Mouse (Mus musculus) forebrain, postnatal 0 days (tissue): ENCODE measurements around the gene Chd2. TPM values are rescaled to one million over a fixed set of nuclear protein-coding genes. Genes with fewer than 3 reads are reported as not detected.

Source experiments
- ATAC-seq: fragments of 200-750 bp; cut with Nextera tagmentation; 2 replicates; pipeline ENCODE4 v1.8.0; 2017; ENCODE audit warnings: mild to moderate bottlenecking, moderate library complexity
- DNase-seq: peaks from one replicate; pipeline ENCODE4 v3.0.0-alpha.2; 2015
- H3K27ac ChIP-seq: fragments of 300-500 bp; sonication (generic); 2 replicates; pipeline ENCODE4 v1.5.1; 2014; ENCODE audit warnings: low read depth, mild to moderate bottlenecking, antibody characterized with exemption, low read length, moderate library complexity, mixed read lengths
- H3K27me3 ChIP-seq: fragments of 300-500 bp; sonication (generic); 2 replicates; pipeline ENCODE4 v1.6.1; 2014; ENCODE audit warnings: mild to moderate bottlenecking, low read length, mixed read lengths; ENCODE audit not compliant: insufficient read depth
- H3K36me3 ChIP-seq: fragments of 300-500 bp; sonication (generic); 2 replicates; pipeline ENCODE4 v1.6.1; 2014; ENCODE audit warnings: mild to moderate bottlenecking, moderate library complexity; ENCODE audit not compliant: insufficient read depth
- H3K4me1 ChIP-seq: fragments of 300-500 bp; sonication (generic); 2 replicates; pipeline ENCODE4 v1.6.1; 2014; ENCODE audit warnings: antibody characterized with exemption; ENCODE audit not compliant: insufficient read depth
- H3K4me2 ChIP-seq: fragments of 300-500 bp; sonication (generic); 2 replicates; pipeline ENCODE4 v1.6.1; 2014; ENCODE audit warnings: low read depth, mild to moderate bottlenecking, moderate library complexity
- H3K4me3 ChIP-seq: fragments of 300-500 bp; sonication (generic); 2 replicates; pipeline ENCODE4 v1.5.1; 2014; ENCODE audit warnings: low read depth, low read length, mixed read lengths
- H3K9ac ChIP-seq: fragments of 300-500 bp; sonication (generic); 2 replicates; pipeline ENCODE4 v1.6.1; 2014; ENCODE audit warnings: mild to moderate bottlenecking
- H3K9me3 ChIP-seq: fragments of 300-500 bp; sonication (generic); 2 replicates; pipeline ENCODE4 v1.6.1; 2016; ENCODE audit warnings: low read length
- CTCF ChIP-seq: sonication (generic); IDR thresholded peaks from 2 replicates; pipeline ENCODE4 v1.5.1; 2016; ENCODE audit warnings: antibody characterized with exemption, control low read depth, low read depth
- WGBS: fragments of 180-500 bp; shearing (Covaris S2); extraction: QIAGEN DNeasy Blood & Tissue Kit; methylation state at CpG from one replicate; pipeline ENCODE4 v1.1.7; 2014; 5-methylcytosine and 5-hydroxymethylcytosine counted together
- polyA plus RNA-seq: library from polyadenylated mRNA; unstranded; fragments of >200 nt; fragmentation: Nextera tagmentation; extraction: Ambion mirVana; gene quantifications from 2 replicates; pipeline ENCODE4 v1.2.1, GENCODE M21; 2015
- total RNA-seq: library from RNA; depleted of rRNA; stranded (reverse); fragments of >200 nt; gene quantifications from 2 replicates; pipeline ENCODE4 v1.2.3, GENCODE M21; 2014

Gene Chd2
- total and polyA plus RNA-seq, 2 experiments from 2014 or later = 32.0 to 53.9 TPM

- 86% methylated on average over 11 of the region's 11 CpGs for WGBS
- Histone ChIP-seq H3K9ac (no peak overlapping the region), H3K4me2 (no peak overlapping the region), H3K27me3 (no peaks in the 10 kb centered on the region), H3K4me3 (no peak overlapping the region), H3K4me1 (no peaks in the 10 kb centered on the region), H3K9me3 (no peaks in the 10 kb centered on the region), H3K36me3 (peaks cover 21% of the 10 kb centered on the region; the same call in 1 of the 2 replicates), H3K27ac (no peak overlapping the region)
- no peak for ATAC-seq
- no peak for TF ChIP-seq CTCF
- DNase-seq = no peak
Measured at GRCm38 (mm10) chr7:73405550-73405949, 136.1 kb downstream of the Chd2 start.

DNA sequence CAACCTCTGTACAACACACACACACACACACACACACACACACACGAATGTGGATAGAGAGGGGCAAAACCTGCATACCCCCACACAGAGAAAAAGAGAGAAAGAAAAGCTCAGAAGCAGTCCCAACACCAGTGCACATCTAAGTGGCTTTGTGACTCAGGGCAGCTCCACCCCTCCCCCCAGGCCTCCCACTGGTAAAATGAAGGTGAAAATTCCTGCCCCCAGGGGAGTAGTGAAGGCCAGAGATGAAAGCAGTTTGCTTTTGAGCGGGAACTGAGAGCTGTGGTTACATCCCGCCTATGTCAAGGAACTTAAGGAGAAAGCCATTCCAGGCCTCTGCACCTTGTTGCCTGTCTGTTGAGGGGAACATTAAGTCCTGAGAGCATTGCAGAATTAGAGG lies 138.1 kb downstream of the Chd2 start:
- Histone ChIP-seq H3K9me3 (no peaks in the 10 kb centered on the region), H3K27ac (no peak overlapping the region), H3K4me2 (no peak overlapping the region), H3K9ac (no peak overlapping the region), H3K36me3 (peaks cover 12% of the 10 kb centered on the region; the same call in 1 of the 2 replicates), H3K27me3 (no peaks in the 10 kb centered on the region), H3K4me1 (peaks cover 12% of the 10 kb centered on the region), H3K4me3 (no peak overlapping the region)
- DNase-seq = no peak
- TF ChIP-seq CTCF = no peak
- ATAC-seq = no peak
- WGBS = 48% methylated on average over 3 of the region's 3 CpGs

- H3K36me3 ChIP-seq = peaks cover 12% of the 10 kb centered on the region; the same call in 1 of the 2 replicates
- no peak overlapping the region for H3K27ac ChIP-seq
Measured at GRCm38 (mm10) chr7:73402671-73403070, 139.0 kb downstream of the Chd2 start.

DNA sequence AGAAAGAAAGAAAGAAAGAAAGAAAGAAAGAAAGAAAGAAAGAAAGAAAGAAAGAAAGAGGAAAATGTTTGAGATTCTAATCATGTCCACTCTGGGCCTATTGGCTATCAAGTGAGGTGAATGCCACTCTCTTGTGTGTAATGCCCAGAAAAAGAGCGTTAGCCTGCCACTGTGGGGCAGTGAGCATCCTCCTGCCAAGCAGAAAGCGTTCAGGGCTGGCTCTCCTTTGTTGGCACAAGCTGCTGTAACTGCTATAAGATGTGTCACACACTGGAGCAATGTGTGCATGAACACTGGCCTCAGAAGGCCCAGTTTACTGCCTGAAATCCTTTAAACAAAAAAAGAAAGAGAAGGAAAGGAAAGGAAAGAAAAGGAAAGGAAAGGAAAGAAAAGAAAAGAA lies 139.5 kb downstream of the Chd2 start:
- ATAC-seq (no peak), DNase-seq (no peak)

More at GRCm38 (mm10) chr7:73402671-73403070, 139.0 kb downstream of the Chd2 start:
- no peak for DNase-seq
- H3K9ac ChIP-seq = no peak overlapping the region
- H3K4me3 ChIP-seq = no peak overlapping the region
- peaks cover 17% of the 10 kb centered on the region for H3K4me1 ChIP-seq
- TF ChIP-seq CTCF = no peak
- no peak overlapping the region for H3K4me2 ChIP-seq
- H3K27me3 ChIP-seq = no peaks in the 10 kb centered on the region
- no peaks in the 10 kb centered on the region for H3K9me3 ChIP-seq
- no peak for ATAC-seq
- 74% methylated on average over 1 of the region's 1 CpGs for WGBS

GRCm38 (mm10) chr7:73400051-73400916 lies 141.3 kb downstream of the Chd2 start:
- Histone ChIP-seq H3K27me3 (no peaks in the 10 kb centered on the region), H3K4me1 (peaks cover 17% of the 10 kb centered on the region), H3K9ac (peak overlapping the region; percentile 31), H3K4me3 (peak overlapping the region; percentile 27), H3K36me3 (peaks cover 3% of the 10 kb centered on the region; the same call in 1 of the 2 replicates), H3K9me3 (no peaks in the 10 kb centered on the region), H3K27ac (0 out of 2 replicates have a peak overlapping the region, but pooled peaks have one; percentile 2), H3K4me2 (peak overlapping the region; percentile 56)
- WGBS = 8% methylated on average over 20 of the region's 20 CpGs
- TF ChIP-seq CTCF = no peak
- ATAC-seq (peak; percentile 51), DNase-seq (no peak)

More for the DNA sequence above, 139.5 kb downstream of the Chd2 start:
- Histone ChIP-seq H3K4me3 (no peak overlapping the region), H3K27me3 (no peaks in the 10 kb centered on the region), H3K27ac (no peak overlapping the region), H3K36me3 (peaks cover 12% of the 10 kb centered on the region; the same call in 1 of the 2 replicates), H3K9ac (no peak overlapping the region), H3K4me2 (no peak overlapping the region), H3K4me1 (peaks cover 17% of the 10 kb centered on the region), H3K9me3 (no peaks in the 10 kb centered on the region)
- 15% methylated on average over 2 of the region's 2 CpGs for WGBS
- no peak for TF ChIP-seq CTCF

DNA sequence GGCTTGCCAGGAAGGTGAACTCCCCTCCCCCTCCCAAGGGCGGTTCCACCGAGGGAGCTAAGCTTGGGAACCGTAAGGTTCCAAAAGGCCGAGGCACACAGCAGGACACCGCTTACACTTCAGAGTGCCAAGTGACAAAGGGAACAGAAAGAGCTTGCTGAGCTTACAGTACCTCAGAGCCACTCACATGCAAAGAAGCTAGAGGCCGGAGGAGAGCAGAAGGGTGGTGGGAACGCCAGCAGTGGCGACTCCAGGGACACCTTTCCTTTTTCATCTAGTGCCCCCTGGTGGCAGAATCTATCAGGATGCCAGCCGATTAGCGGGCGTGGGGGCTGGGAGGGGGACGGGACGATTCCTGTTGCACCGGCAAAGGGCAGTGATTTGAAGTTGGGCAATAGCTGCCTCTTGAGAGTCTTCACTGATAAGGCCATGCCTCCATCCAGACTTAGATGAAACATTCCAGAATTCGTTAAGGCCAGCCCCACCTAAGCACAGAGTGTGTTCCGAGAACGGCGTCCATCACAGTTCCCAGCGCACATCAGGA lies 142.1 kb downstream of the Chd2 start:
- DNase-seq = peak; percentile 90
- peak overlapping the region; percentile 27 for H3K4me3 ChIP-seq
- H3K9ac ChIP-seq = peak overlapping the region; percentile 31
- H3K4me2 ChIP-seq = peak overlapping the region; percentile 56
- H3K27ac ChIP-seq = 0 out of 2 replicates have a peak overlapping the region, but pooled peaks have one; percentile 29
- H3K27me3 ChIP-seq = no peaks in the 10 kb centered on the region
- ATAC-seq = peak; percentile 77
- peaks cover 17% of the 10 kb centered on the region for H3K4me1 ChIP-seq
- H3K36me3 ChIP-seq = no peaks in the 10 kb centered on the region
- peak; percentile 87 for TF ChIP-seq CTCF
- WGBS = 1% methylated on average over 19 of the region's 19 CpGs
- H3K9me3 ChIP-seq = no peaks in the 10 kb centered on the region
